In the genomic region with DNA sequence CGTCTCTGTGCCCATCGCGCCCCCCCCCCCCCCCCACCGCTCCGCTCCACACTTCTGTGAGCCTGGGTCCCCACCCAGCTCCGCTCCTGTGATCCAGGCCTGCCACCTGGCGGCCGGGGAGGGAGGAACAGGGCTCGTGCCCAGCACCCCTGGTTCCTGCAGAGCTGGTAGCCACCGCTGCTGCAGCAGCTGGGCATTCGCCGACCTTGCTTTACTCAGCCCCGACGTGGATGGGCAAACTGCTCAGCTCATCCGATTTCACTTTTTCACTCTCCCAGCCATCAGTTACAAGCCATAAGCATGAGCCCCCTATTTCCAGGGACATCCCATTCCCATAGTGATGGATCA, we compare ENCODE assay signal across 8 mouse cellular contexts. TPM values are rescaled to one million over a fixed set of nuclear protein-coding genes. Genes with fewer than 3 reads are reported as not detected.
A peak's percentile ranks its signal among the peaks of the same experiment; 100 is the strongest.
DNase-seq lines count a peak whose midpoint lies in the region; ATAC-seq and TF ChIP-seq lines count a peak whose summit lies in the region.

No protein-coding gene starts in this region.

- no peaks in the 10 kb centered on the region for H3K9me3 ChIP-seq in ES-Bruce4 (replicated peaks; ENCODE audit: control insufficient read depth, insufficient read depth, low read length, poor library complexity, severe bottlenecking)
- no peaks in the 10 kb centered on the region for H3K9me3 ChIP-seq in forebrain, embryonic 14.5 days (replicated peaks; ENCODE audit: control insufficient read depth, low read length)
- H3K9me3 ChIP-seq in lung, embryonic 14.5 days (ENCODE audit: low read depth, low read length): no peaks in the 10 kb centered on the region

- TF ChIP-seq EP300 in ES-Bruce4 (IDR thresholded peaks at IDR 0.05; ENCODE audit: insufficient read depth, low read depth, low read length): no peak

- H3K4me3 ChIP-seq in ES-Bruce4 (ENCODE audit: low read depth, low read length): peak overlapping the region; percentile 72
- peak overlapping the region; percentile 56 for H3K4me3 ChIP-seq in forebrain, embryonic 14.5 days (ENCODE audit: low read depth, low read length)
- peak overlapping the region; percentile 77 for H3K4me3 ChIP-seq in lung, embryonic 14.5 days (ENCODE audit: low read depth, low read length)
- peak overlapping the region; percentile 37 for H3K4me3 ChIP-seq in thymus, adult 2 months (ENCODE audit: control insufficient read depth, insufficient read depth, low read length)

- peak; percentile 78 for TF ChIP-seq CTCF in ES-Bruce4 (IDR thresholded peaks at IDR 0.05; ENCODE audit: low read depth, low read length)
- TF ChIP-seq CTCF in brain, embryonic 14.5 days (IDR thresholded peaks at IDR 0.05; ENCODE audit: borderline replicate concordance, extremely low read depth, insufficient read depth, insufficient read length): peak; percentile 68
- TF ChIP-seq CTCF in lung, embryonic 14.5 days (IDR thresholded peaks at IDR 0.05; ENCODE audit: low read depth): peak; percentile 93
- TF ChIP-seq CTCF in thymus, adult 2 months (IDR thresholded peaks at IDR 0.05; ENCODE audit: borderline replicate concordance, control insufficient read depth, extremely low read depth, insufficient read depth, low read length, poor library complexity): peak; percentile 98

- H3K27me3 ChIP-seq in ES-Bruce4 (ENCODE audit: control insufficient read depth, insufficient read depth, low read length, poor library complexity, severe bottlenecking): no peaks in the 10 kb centered on the region
- H3K27me3 ChIP-seq in forebrain, embryonic 14.5 days (replicated peaks; ENCODE audit: control insufficient read depth, insufficient read depth, low read length): no peaks in the 10 kb centered on the region
- no peaks in the 10 kb centered on the region for H3K27me3 ChIP-seq in lung, embryonic 14.5 days (ENCODE audit: insufficient read depth, low read length)
- H3K27me3 ChIP-seq in thymus, adult 2 months (ENCODE audit: control insufficient read depth, insufficient read depth, low read length): peaks cover 18% of the 10 kb centered on the region

- H3K9ac ChIP-seq in ES-Bruce4 (ENCODE audit: low read depth, poor library complexity, severe bottlenecking): peak overlapping the region; percentile 52
- H3K9ac ChIP-seq in forebrain, embryonic 14.5 days (ENCODE audit: low read length): peak overlapping the region; percentile 25; the same call in 1 of the 2 replicates
- H3K9ac ChIP-seq in lung, embryonic 14.5 days: peak overlapping the region; percentile 49

- H3K27ac ChIP-seq in ES-Bruce4 (ENCODE audit: insufficient read depth, low read length): no peak overlapping the region
- H3K27ac ChIP-seq in forebrain, embryonic 14.5 days (ENCODE audit: low read depth, low read length): peak overlapping the region; percentile 60; the same call in 1 of the 2 replicates
- H3K27ac ChIP-seq in lung, embryonic 14.5 days (ENCODE audit: low read depth): peak overlapping the region; percentile 87
- H3K27ac ChIP-seq in thymus, adult 2 months (ENCODE audit: control insufficient read depth, insufficient read depth, low read length): no peak overlapping the region

- peak overlapping the region; percentile 98 for H3K4me2 ChIP-seq in forebrain, embryonic 14.5 days (ENCODE audit: low read length)
- H3K4me2 ChIP-seq in lung, embryonic 14.5 days: peak overlapping the region; percentile 91

- peak; percentile 75 for DNase-seq in brain, embryonic 14.5 days (ENCODE audit: low read depth)
- DNase-seq in forebrain, embryonic 14.5 days (ENCODE audit: low spot score): peak; percentile 67
- DNase-seq in heart, postnatal 25 days (ENCODE audit: low spot score): peak; percentile 78
- peak; percentile 82 for DNase-seq in layer of hippocampus, adult 11-12 months (ENCODE audit: low spot score)
- DNase-seq in lung, embryonic 14.5 days: peak; percentile 88
- peak; percentile 93 for DNase-seq in thymus, adult 2 months

- intact Hi-C loops in heart, postnatal 25 days (cut with DNase I): loop anchor here (1.0 kb wide), 1 partner anchor 24 kb away; no protein-coding TSS in a partner anchor

- H3K36me3 ChIP-seq in ES-Bruce4 (ENCODE audit: control insufficient read depth, insufficient read depth, low read length, poor library complexity, severe bottlenecking): no peaks in the 10 kb centered on the region
- H3K36me3 ChIP-seq in forebrain, embryonic 14.5 days (ENCODE audit: control insufficient read depth, insufficient read depth, low read length): peaks cover 34% of the 10 kb centered on the region
- H3K36me3 ChIP-seq in lung, embryonic 14.5 days (ENCODE audit: insufficient read depth): peaks cover 38% of the 10 kb centered on the region
- no peaks in the 10 kb centered on the region for H3K36me3 ChIP-seq in thymus, adult 2 months (ENCODE audit: control insufficient read depth, insufficient read depth, low read length)

- peak; percentile 56 for ATAC-seq in forebrain, embryonic 14.5 days
- peak; percentile 50 for ATAC-seq in lung, embryonic 14.5 days (ENCODE audit: insufficient read depth)
- peak; percentile 53 for ATAC-seq in neutrophil, adult 5-6 weeks (ENCODE audit: extremely low read depth, insufficient number of reproducible peaks, low FRiP score, poor library complexity, severe bottlenecking)

- 2% methylated on average over 12 of the region's 15 CpGs for WGBS in forebrain, embryonic 14.5 days
- WGBS in lung, embryonic 14.5 days: 2% methylated on average over 9 of the region's 15 CpGs
- WGBS in thymus, adult 2 months: 1% methylated on average over 10 of the region's 15 CpGs

- no peaks in the 10 kb centered on the region for H3K4me1 ChIP-seq in ES-Bruce4 (ENCODE audit: control insufficient read depth, insufficient read depth, low read length)
- H3K4me1 ChIP-seq in forebrain, embryonic 14.5 days (ENCODE audit: control insufficient read depth, insufficient read depth, low read length): peaks cover 19% of the 10 kb centered on the region
- H3K4me1 ChIP-seq in lung, embryonic 14.5 days (ENCODE audit: insufficient read depth): peaks cover 8% of the 10 kb centered on the region
- H3K4me1 ChIP-seq in thymus, adult 2 months (replicated peaks; ENCODE audit: control insufficient read depth, insufficient read depth, low read length): peaks cover 26% of the 10 kb centered on the region

- no peak for TF ChIP-seq POLR2A in ES-Bruce4 (IDR thresholded peaks at IDR 0.05; ENCODE audit: insufficient read depth, low read length)
- TF ChIP-seq POLR2A in brain, embryonic 14.5 days (IDR thresholded peaks at IDR 0.05; ENCODE audit: borderline replicate concordance, extremely low read depth, insufficient read depth, insufficient read length, poor library complexity, severe bottlenecking): no peak
- TF ChIP-seq POLR2A in thymus, adult 2 months (IDR thresholded peaks at IDR 0.05; ENCODE audit: control insufficient read depth, extremely low read depth, insufficient read depth, low read length, poor library complexity): no peak

RNA-seq across cellular contexts. Expression of gene Six5, which starts 1.2 kb away (rescaled TPM):
- polyA plus RNA-seq in ES-Bruce4 (2011; ENCODE audit: insufficient read depth, insufficient read length, low read depth, missing spikeins): 2.7 and 3.8 TPM in 2 replicates
- 16.3 and 27.6 TPM in 2 replicates for polyA plus RNA-seq in brain, embryonic 14.5 days (2012; rRNA removed)
- 2.4 and 3.5 TPM in 2 replicates for polyA plus RNA-seq in forebrain, embryonic 14.5 days (2014; fragmentation: Nextera tagmentation; extraction: Ambion mirVana)
- 1 to 10 TPM; 8.6 to 9.8 TPM for total RNA-seq in heart, postnatal 25 days (2021)
- polyA plus RNA-seq in lung, embryonic 14.5 days (2014; fragmentation: Nextera tagmentation; extraction: Ambion mirVana): 11.6 and 12.7 TPM in 2 replicates
- total RNA-seq in neutrophil, adult 5-6 weeks (2017): 0.12 TPM in 1 of 2 replicates, not detected in the other
- 14.8 and 20.0 TPM in 2 replicates for polyA plus RNA-seq in thymus, adult 2 months (2012; rRNA removed)

RNA-seq across cellular contexts. Expression of gene Dmpk, which starts 9.5 kb away (rescaled TPM):
- polyA plus RNA-seq in ES-Bruce4 (2011; ENCODE audit: insufficient read depth, insufficient read length, low read depth, missing spikeins): 12.8 and 19.5 TPM in 2 replicates
- polyA plus RNA-seq in brain, embryonic 14.5 days (2012; rRNA removed): 67.1 and 74.8 TPM in 2 replicates
- polyA plus RNA-seq in forebrain, embryonic 14.5 days (2014; fragmentation: Nextera tagmentation; extraction: Ambion mirVana): 4.4 and 7.8 TPM in 2 replicates
- 100 to 1,000 TPM; 555 to 584 TPM for total RNA-seq in heart, postnatal 25 days (2021)
- polyA plus RNA-seq in lung, embryonic 14.5 days (2014; fragmentation: Nextera tagmentation; extraction: Ambion mirVana): 20.9 and 23.0 TPM in 2 replicates
- total RNA-seq in neutrophil, adult 5-6 weeks (2017): 1.4 and 2.1 TPM in 2 replicates
- 108 and 154 TPM in 2 replicates for polyA plus RNA-seq in thymus, adult 2 months (2012; rRNA removed)

RNA-seq across cellular contexts. Expression of gene Dmwd, which starts 17.1 kb away (rescaled TPM):
- polyA plus RNA-seq in ES-Bruce4 (2011; ENCODE audit: insufficient read depth, insufficient read length, low read depth, missing spikeins): 43.2 and 45.1 TPM in 2 replicates
- polyA plus RNA-seq in brain, embryonic 14.5 days (2012; rRNA removed): 178 and 209 TPM in 2 replicates
- 28.0 and 29.1 TPM in 2 replicates for polyA plus RNA-seq in forebrain, embryonic 14.5 days (2014; fragmentation: Nextera tagmentation; extraction: Ambion mirVana)
- total RNA-seq in heart, postnatal 25 days (2021): 10 to 100 TPM; 43.9 to 45.4 TPM
- 18.5 and 19.2 TPM in 2 replicates for polyA plus RNA-seq in lung, embryonic 14.5 days (2014; fragmentation: Nextera tagmentation; extraction: Ambion mirVana)
- total RNA-seq in neutrophil, adult 5-6 weeks (2017): 3.1 and 3.4 TPM in 2 replicates
- polyA plus RNA-seq in thymus, adult 2 months (2012; rRNA removed): 50.7 and 55.6 TPM in 2 replicates

RNA-seq across cellular contexts. Expression of gene Gm4969, which starts 25.0 kb away (rescaled TPM):
- 0.43 and 0.46 TPM in 2 replicates for polyA plus RNA-seq in ES-Bruce4 (2011; ENCODE audit: insufficient read depth, insufficient read length, low read depth, missing spikeins)
- polyA plus RNA-seq in brain, embryonic 14.5 days (2012; rRNA removed): 5.2 and 5.9 TPM in 2 replicates
- 2.2 and 3.3 TPM in 2 replicates for polyA plus RNA-seq in forebrain, embryonic 14.5 days (2014; fragmentation: Nextera tagmentation; extraction: Ambion mirVana)
- total RNA-seq in heart, postnatal 25 days (2021): not detected
- polyA plus RNA-seq in lung, embryonic 14.5 days (2014; fragmentation: Nextera tagmentation; extraction: Ambion mirVana): 3.0 and 4.0 TPM in 2 replicates
- total RNA-seq in neutrophil, adult 5-6 weeks (2017): not detected in 2 replicates
- polyA plus RNA-seq in thymus, adult 2 months (2012; rRNA removed): 0.24 and 0.31 TPM in 2 replicates

RNA-seq across cellular contexts. Expression of gene Fbxo46, which starts 26.5 kb away (rescaled TPM):
- 4.1 and 4.3 TPM in 2 replicates for polyA plus RNA-seq in ES-Bruce4 (2011; ENCODE audit: insufficient read depth, insufficient read length, low read depth, missing spikeins)
- 15.9 and 18.1 TPM in 2 replicates for polyA plus RNA-seq in brain, embryonic 14.5 days (2012; rRNA removed)
- polyA plus RNA-seq in forebrain, embryonic 14.5 days (2014; fragmentation: Nextera tagmentation; extraction: Ambion mirVana): 10.1 and 11.9 TPM in 2 replicates
- total RNA-seq in heart, postnatal 25 days (2021): 1 to 10 TPM; 5.4 to 5.5 TPM
- polyA plus RNA-seq in lung, embryonic 14.5 days (2014; fragmentation: Nextera tagmentation; extraction: Ambion mirVana): 9.7 and 11.6 TPM in 2 replicates
- total RNA-seq in neutrophil, adult 5-6 weeks (2017): 11.3 and 13.3 TPM in 2 replicates
- polyA plus RNA-seq in thymus, adult 2 months (2012; rRNA removed): 29.2 and 30.1 TPM in 2 replicates

Comparison
In these comparisons a context has a peak if more than half of its experiments do, and no peak if none do; other contexts are left out.
1. H3K27ac ChIP-seq: peak in forebrain, embryonic 14.5 days (single experiment) and lung, embryonic 14.5 days (single experiment); none in ES-Bruce4 (single experiment) and thymus, adult 2 months (single experiment).
2. Peak in every context shown above with its lines, with median percentiles within 50 percentile points of each other: H3K4me3 ChIP-seq, H3K9ac ChIP-seq, CTCF ChIP-seq, DNase-seq and ATAC-seq.